Mouse (Mus musculus) small intestine, adult 2 months (tissue): ENCODE measurements around the gene Ovol3.

ENCODE experiments used
- CTCF ChIP-seq: fragments of 200-500 bp; IDR thresholded peaks from 2 replicates; pipeline ENCODE4 v1.5.1; 2012; ENCODE audit warnings: low read depth, mild to moderate bottlenecking, control low read depth, inconsistent platforms, low read length, moderate library complexity, mixed read lengths; ENCODE audit not compliant: insufficient replicate concordance, insufficient read length; ENCODE audit errors: extremely low read depth
- POLR2A ChIP-seq: fragments of 200-500 bp; IDR thresholded peaks from 2 replicates; pipeline ENCODE4 v1.6.1; 2012; ENCODE audit warnings: low read depth, mild to moderate bottlenecking, control low read depth, inconsistent platforms, low read length, moderate library complexity

GRCm38 (mm10) chr7:30183879-30184289, 51.6 kb downstream of the Ovol3 start, which contains the start of gene Cox7a1:
- TF ChIP-seq CTCF (no peak), POLR2A (peak; percentile 63; the same call in 1 of the 2 replicates)
